19 mouse cellular contexts compared by ENCODE assay signal in genomic region chr2:134585243-134585642, GRCm38 (mm10). TPM values are rescaled to one million over a fixed set of nuclear protein-coding genes. Genes with fewer than 3 reads are reported as not detected.
"Had no signal": no experiment of that assay in that cellular context is flagged by ENCODE, and none has a peak within 500 bp of the region (broad histone marks: within the 10 kb centered on the region; RNA-seq: fewer than 3 reads in every experiment).

No protein-coding gene starts in this region.

- H3K9me3 ChIP-seq: limb, embryonic 12.5 days; neural tube, embryonic 13.5 days had no signal

- H3K4me2 ChIP-seq: limb, embryonic 12.5 days; neural tube, embryonic 13.5 days had no signal

- H3K4me1 ChIP-seq: limb, embryonic 12.5 days; neural tube, embryonic 13.5 days had no signal

- H3K27ac ChIP-seq: layer of hippocampus, adult 2 months; limb, embryonic 12.5 days; liver, embryonic 14.5 days; neural tube, embryonic 13.5 days had no signal

- H3K4me3 ChIP-seq: layer of hippocampus, adult 2 months; limb, embryonic 12.5 days; neural tube, embryonic 13.5 days had no signal

- H3K27me3 ChIP-seq: limb, embryonic 12.5 days; neural tube, embryonic 13.5 days had no signal

- H3K36me3 ChIP-seq: limb, embryonic 12.5 days; neural tube, embryonic 13.5 days had no signal

- DNase-seq: kidney, adult 18-20 months; kidney, postnatal 10 days; kidney, postnatal 4 days; lung, adult 18-20 months; right cerebral cortex, adult 18-20 months; right cerebral cortex, postnatal 25 days; thymus, postnatal 36 days had no signal

- H3K9ac ChIP-seq: limb, embryonic 12.5 days; liver, embryonic 14.5 days; neural tube, embryonic 13.5 days had no signal

RNA-seq across cellular contexts. Expression of gene Hao1, which starts 31.1 kb away (rescaled TPM):
- total RNA-seq: layer of hippocampus, adult 2 months; layer of hippocampus, postnatal 14 days; left cerebral cortex, adult 18-20 months; left cerebral cortex, postnatal 14 days; megakaryocyte-erythroid progenitor cell, adult 5-6 weeks had no signal
- polyA plus RNA-seq: kidney, embryonic 14.5 days; limb, embryonic 12.5 days; lung, embryonic 16.5 days; neural tube, embryonic 13.5 days; small intestine, adult 2 months; thymus, postnatal 0 days had no signal
